Mouse (Mus musculus): ENCODE measurements around the gene Tlr11.

Tlr11 gene

GRCm38 (mm10) chr14:50357593-50357992 is at the start of gene Tlr11:
TSS of gene Tlr11 (plus strand) at chr14:50357914.
- DNase-seq (ENCODE audit: low read depth, low spot score): no peak

DNA sequence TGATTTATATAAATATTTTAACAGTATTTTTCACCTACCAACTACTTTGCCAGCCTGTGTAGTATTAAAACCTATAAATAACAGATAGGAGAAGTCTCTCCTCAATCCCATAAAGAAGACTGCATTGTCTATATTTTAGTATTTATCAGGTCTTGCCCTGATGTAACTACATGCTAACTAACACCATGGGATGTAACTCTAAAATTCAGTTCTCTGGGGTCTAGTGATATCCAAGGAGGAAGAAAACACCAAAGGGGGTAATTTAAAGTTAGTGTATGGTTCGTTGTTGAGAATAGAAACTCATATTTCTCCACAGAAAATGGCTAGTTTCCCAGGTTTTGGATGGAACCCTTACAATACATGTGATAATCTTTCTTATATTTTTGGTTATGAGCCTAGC is 31.1 kb upstream of the Tlr11 start, which contains the start of gene Olfr734:
Gene Olfr734, minus strand, starts transcription at position 101 of the 400 bp plus-strand sequence.
- DNase-seq (ENCODE audit: low read depth, low spot score): no peak

DNA sequence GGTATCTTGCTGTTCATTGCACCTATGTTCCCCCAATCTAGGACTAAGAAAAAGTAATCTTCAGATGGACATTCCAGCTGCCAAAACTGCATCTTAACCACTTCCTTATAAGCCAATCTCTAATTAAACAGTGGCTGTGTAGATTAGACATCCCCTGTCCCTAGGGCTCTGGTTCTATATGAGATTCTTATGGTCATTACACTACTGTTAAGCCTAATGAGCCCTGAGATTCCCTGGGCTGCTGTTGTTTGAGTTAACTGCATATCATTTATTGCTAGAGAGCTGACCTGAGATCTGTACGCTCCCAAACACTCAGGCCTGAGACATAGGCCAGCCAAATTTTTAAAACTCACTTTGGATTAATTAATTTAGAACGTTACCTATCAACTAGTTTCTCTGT is 8.9 kb upstream of the Tlr11 start, which contains the start of gene Olfr735:
Gene Olfr735, minus strand, starts transcription at position 77 of the 400 bp plus-strand sequence.
- no peak for DNase-seq (ENCODE audit: low read depth, low spot score)

DNA sequence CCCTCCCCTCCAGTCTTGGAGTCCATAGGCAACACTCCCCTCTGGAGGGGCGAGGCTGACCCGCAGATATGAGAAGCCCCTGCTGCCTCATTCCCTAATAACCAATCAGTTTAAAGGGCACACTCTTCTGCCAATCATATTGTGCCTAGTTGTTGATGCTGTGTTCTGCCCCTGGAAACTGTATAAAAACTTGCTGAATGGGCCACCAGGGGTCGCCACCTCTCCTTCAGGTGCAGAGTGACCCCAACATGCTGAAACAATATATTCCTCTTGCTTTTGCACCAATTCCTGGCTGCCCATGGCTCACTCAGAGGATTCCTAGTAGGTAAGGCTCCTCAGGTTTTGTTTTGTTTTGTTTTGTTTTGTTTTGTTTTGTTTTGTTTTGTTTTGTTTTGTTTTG is 5.3 kb upstream of the Tlr11 start:
- DNase-seq (ENCODE audit: low read depth, low spot score): no peak

GRCm38 (mm10) chr14:50356725-50357124 is 989 bp upstream of the Tlr11 start:
- DNase-seq (ENCODE audit: low read depth, low spot score): no peak

GRCm38 (mm10) chr14:50360480-50360879 is 2.8 kb downstream of the Tlr11 start:
- DNase-seq (ENCODE audit: low read depth, low spot score): no peak

DNA sequence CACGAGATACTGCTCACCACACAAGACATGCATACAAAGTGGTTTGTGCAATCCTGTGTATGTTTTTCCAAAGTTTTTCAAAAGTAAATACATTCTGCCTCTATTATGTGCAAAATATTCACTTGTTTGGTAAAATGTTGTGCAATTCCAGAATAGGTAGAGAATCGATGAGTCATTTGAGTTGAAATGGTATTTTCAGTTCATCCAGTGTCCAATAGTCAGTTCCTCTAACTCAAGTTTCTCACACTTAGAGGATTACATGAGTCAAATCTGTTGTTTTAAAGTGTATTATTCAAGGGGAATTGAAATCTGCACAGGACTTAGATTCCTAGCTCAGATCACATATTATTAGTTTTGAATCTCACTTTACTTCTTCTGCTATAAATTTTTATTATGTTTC is 5.8 kb downstream of the Tlr11 start:
- no peak for DNase-seq (ENCODE audit: low read depth, low spot score)

DNA sequence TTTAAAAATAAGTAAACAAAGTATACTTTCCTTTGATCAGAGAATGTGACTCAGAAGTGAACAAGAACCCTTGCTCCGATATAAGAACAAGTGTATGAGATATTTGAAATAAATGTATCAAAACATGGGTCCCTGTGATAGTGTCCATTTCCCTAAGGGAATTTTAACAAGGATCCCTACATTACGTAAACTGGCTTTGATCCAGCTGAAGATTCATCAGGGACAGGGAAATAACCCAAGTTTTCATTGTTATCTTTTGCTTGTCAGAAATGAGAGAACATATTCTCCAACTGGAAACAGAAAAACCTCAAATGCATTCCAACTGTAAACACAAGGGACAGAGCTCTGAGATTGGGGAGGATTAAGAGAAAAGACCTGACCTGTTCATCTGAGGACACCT is 23.1 kb downstream of the Tlr11 start, which contains the start of gene Olfr736:
Gene Olfr736, plus strand, starts transcription at position 301 of the 400 bp plus-strand sequence.
- no peak for DNase-seq (ENCODE audit: low read depth, low spot score)

DNA sequence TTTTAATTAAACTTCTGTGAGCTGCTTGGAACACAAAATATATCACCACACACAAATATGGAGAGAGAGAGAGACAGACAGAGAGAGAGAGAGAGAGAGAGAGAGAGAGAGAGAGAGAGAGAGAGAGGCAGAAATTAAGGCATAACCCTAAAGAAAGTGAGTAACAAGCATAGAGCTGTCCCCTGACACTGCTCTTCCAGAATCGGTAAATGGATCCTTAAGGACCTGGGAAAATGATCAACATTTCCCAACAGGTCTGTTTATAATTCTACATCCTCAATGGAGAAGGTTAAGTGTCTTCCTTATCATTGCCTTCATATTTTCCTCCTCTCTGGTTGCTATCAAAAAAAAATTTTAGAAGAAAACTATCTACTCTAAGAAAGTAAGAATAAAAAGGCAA is 49.6 kb downstream of the Tlr11 start, which contains the start of gene Olfr738:
Gene Olfr738, plus strand, starts transcription at position 301 of the 400 bp plus-strand sequence.
- DNase-seq (ENCODE audit: low read depth, low spot score): no peak
